Mouse (Mus musculus) liver, adult 2 months (tissue): Measurements from ENCODE around the gene Nedd4. TPM values are rescaled to one million over a fixed set of nuclear protein-coding genes. Genes with fewer than 3 reads are reported as not detected.
"Not testable (repeated sequence)": the region's sequence is repeated elsewhere in the genome, so short reads cannot be mapped to it uniquely, and the experiment has no call there.

Experiments used
- DNase-seq: peaks from one replicate; pipeline ENCODE4 v3.0.0-alpha.2; 2011; ENCODE audit warnings: low read depth, low spot score; ENCODE audit errors: extremely low read depth
- H3K27ac ChIP-seq: fragments of 200-500 bp; replicated peaks from 2 replicates; pipeline ENCODE4 v1.5.1; 2012; ENCODE audit warnings: low read depth, mild to moderate bottlenecking, control low read depth, inconsistent platforms, low read length; ENCODE audit not compliant: insufficient read depth
- H3K27me3 ChIP-seq: fragments of 200-500 bp; 2 replicates; pipeline ENCODE4 v1.6.1; 2012; ENCODE audit warnings: mild to moderate bottlenecking, moderate library complexity, low read length, inconsistent platforms; ENCODE audit not compliant: control insufficient read depth, insufficient read depth
- H3K36me3 ChIP-seq: fragments of 200-500 bp; 2 replicates; pipeline ENCODE4 v1.6.1; 2012; ENCODE audit warnings: low read length, inconsistent platforms; ENCODE audit not compliant: control insufficient read depth, insufficient read depth
- H3K4me1 ChIP-seq: fragments of 200-500 bp; 2 replicates; pipeline ENCODE4 v1.6.1; 2011; ENCODE audit warnings: low read length; ENCODE audit not compliant: control insufficient read depth, insufficient read depth
- H3K4me3 ChIP-seq: fragments of 200-500 bp; 2 replicates; pipeline ENCODE4 v1.5.1; 2011; ENCODE audit warnings: low read depth, mild to moderate bottlenecking, control low read depth, low read length, moderate library complexity; ENCODE audit not compliant: insufficient read depth
- H3K79me2 ChIP-seq: fragments of 200-500 bp; 2 replicates; pipeline ENCODE4 v1.6.1; 2012; ENCODE audit warnings: inconsistent platforms, mild to moderate bottlenecking, low read length, moderate library complexity; ENCODE audit not compliant: control insufficient read depth, insufficient read depth
- H3K9ac ChIP-seq: fragments of 200-500 bp; 2 replicates; pipeline ENCODE4 v1.6.1; 2012; ENCODE audit warnings: low read depth, mild to moderate bottlenecking, control low read depth, inconsistent platforms, low read length
- CTCF ChIP-seq: fragments of 200-500 bp; IDR thresholded peaks from 2 replicates; pipeline ENCODE4 v1.5.1; 2011; ENCODE audit warnings: low read depth, low read length, control low read depth
- POLR2A ChIP-seq: fragments of 200-500 bp; IDR thresholded peaks from 2 replicates; pipeline ENCODE4 v1.6.1; 2011; ENCODE audit warnings: low read length, control low read depth; ENCODE audit not compliant: insufficient read depth; ENCODE audit errors: extremely low read depth
- WGBS: fragments of 180-500 bp; shearing (Covaris S2); methylation state at CpG from one replicate; pipeline ENCODE4 v1.1.7; 2018; 5-methylcytosine and 5-hydroxymethylcytosine counted together
- polyA plus RNA-seq: library from polyadenylated mRNA; depleted of rRNA; stranded (reverse); fragments of >200 nt; gene quantifications from 2 replicates; pipeline ENCODE4 v1.2.3, GENCODE M21; 2012
- total RNA-seq: library from RNA; depleted of rRNA; stranded (reverse); fragments of >200 nt; gene quantifications from 2 replicates; pipeline ENCODE4 v1.2.3, GENCODE M21; 2014

The Nedd4 gene
- total and polyA plus RNA-seq, 2 experiments = 51.7 to 123 TPM

DNA sequence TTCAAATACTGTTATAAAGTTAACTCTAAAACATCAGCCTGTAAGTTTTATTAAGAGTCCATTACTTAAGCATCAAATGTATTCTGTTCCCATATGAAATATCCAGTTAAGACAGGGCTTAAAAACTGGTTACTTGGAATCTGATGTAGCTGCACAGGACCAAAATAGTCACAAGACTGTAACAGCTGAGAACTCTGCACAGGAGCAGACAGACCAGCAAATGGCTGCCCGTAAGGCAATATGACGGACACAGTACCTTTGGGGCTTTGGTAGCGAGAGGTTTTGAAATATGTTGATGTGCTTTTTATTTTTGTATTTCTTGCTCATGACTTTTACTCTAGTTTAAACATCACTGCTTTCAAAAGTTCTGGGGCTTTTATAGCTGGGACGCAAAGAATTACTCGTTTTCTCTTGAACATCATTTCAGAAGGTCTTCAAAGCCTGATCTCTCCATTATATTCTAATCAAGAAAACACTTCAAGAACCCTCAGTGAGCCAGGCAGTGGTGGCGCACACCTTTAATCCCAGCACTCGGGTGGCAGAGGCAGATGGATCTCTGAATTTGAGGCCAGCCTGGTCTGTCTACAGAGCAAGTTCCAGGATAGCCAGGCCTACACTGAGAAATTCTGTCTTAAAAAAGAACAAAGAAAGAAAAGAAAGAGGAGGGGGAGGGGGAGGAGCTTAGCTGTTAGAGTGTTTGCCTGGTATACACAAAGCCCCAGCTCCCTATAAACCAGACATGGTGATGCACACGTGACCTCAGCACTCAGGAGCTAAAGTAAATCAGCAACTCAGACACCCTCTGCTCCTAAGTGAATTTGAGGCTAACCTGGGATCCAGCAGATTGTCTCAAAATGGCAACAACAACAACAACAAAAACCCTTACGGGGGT lies 22.9 kb upstream of the Nedd4 start:
- peak overlapping the region; percentile 78 for H3K9ac ChIP-seq
- no peaks in the 10 kb centered on the region for H3K36me3 ChIP-seq
- peak overlapping the region; percentile 63 for H3K4me3 ChIP-seq
- H3K79me2 ChIP-seq = no peaks in the 10 kb centered on the region
- no peaks in the 10 kb centered on the region for H3K27me3 ChIP-seq
- H3K27ac ChIP-seq = peak overlapping the region; percentile 96
- no peak for TF ChIP-seq CTCF
- no peak for TF ChIP-seq POLR2A
- peak; percentile 66 for DNase-seq
- WGBS = 71% methylated on average over 9 of the region's 9 CpGs
- H3K4me1 ChIP-seq = peaks cover 8% of the 10 kb centered on the region

GRCm38 (mm10) chr9:72639843-72640621 lies 22.1 kb upstream of the Nedd4 start:
- H3K27me3 ChIP-seq = no peaks in the 10 kb centered on the region
- TF ChIP-seq CTCF (no peak), POLR2A (peak; percentile 81)
- no peaks in the 10 kb centered on the region for H3K79me2 ChIP-seq
- DNase-seq = peak; percentile 97
- 3% methylated on average over 27 of the region's 27 CpGs for WGBS
- no peaks in the 10 kb centered on the region for H3K36me3 ChIP-seq
- H3K4me1 ChIP-seq = peaks cover 8% of the 10 kb centered on the region
- peak overlapping the region; percentile 96 for H3K27ac ChIP-seq
- peak overlapping the region; percentile 63 for H3K4me3 ChIP-seq
- H3K9ac ChIP-seq = peak overlapping the region; percentile 78

GRCm38 (mm10) chr9:72640642-72641041 lies 21.5 kb upstream of the Nedd4 start:
- Histone ChIP-seq H3K4me1 (peaks cover 8% of the 10 kb centered on the region), H3K4me3 (no peak overlapping the region), H3K36me3 (no peaks in the 10 kb centered on the region), H3K79me2 (no peaks in the 10 kb centered on the region), H3K9ac (no peak overlapping the region; the same call in 1 of the 2 replicates), H3K27ac (peak overlapping the region; percentile 96), H3K27me3 (no peaks in the 10 kb centered on the region)
- 60% methylated on average over 7 of the region's 7 CpGs for WGBS
- TF ChIP-seq CTCF (no peak), POLR2A (no peak)
- no peak for DNase-seq

- 65% methylated on average over 6 of the region's 6 CpGs for WGBS
- H3K27me3 ChIP-seq = no peaks in the 10 kb centered on the region
- no peak for DNase-seq
Observed at GRCm38 (mm10) chr9:72641093-72641680, 21.0 kb upstream of the Nedd4 start.

DNA sequence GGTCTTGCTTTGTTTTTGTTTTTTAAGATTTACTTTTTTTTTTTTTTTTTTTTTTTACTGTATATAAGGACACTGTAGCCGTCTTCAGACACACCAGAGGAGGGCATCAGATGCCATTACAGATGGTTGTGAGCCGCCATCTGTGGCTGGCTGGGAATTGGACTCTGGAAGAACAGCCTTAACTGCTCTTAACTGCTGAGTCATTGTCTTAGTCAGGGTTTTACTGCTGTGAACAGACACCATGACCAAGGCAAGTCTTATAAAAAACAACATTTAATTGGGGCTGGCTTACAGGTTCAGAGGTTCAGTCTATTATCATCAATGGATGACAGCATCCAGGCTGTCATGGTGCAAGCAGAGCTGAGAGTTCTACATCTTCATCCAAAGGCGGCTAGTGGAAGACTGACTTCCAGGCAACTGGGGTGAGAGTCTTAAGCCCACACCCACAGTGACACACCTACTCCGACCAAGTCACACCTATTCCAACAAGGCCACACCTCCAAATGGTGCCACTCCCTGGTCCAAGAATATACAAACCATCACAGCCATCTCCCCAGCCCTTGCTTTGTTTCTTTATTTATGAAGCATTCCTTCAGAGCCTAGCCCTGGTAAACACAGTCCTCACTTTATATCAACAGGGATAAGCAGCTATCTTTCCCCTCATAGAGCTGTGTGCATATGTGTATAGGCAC lies 19.2 kb upstream of the Nedd4 start:
- H3K27me3 ChIP-seq, H3K4me1 ChIP-seq, H3K79me2 ChIP-seq, H3K9ac ChIP-seq, DNase-seq, H3K36me3 ChIP-seq, H3K4me3 ChIP-seq, H3K27ac ChIP-seq: not testable (repeated sequence)
- WGBS = 98% methylated on average over 4 of the region's 4 CpGs

More at GRCm38 (mm10) chr9:72641093-72641680, 21.0 kb upstream of the Nedd4 start:
- Histone ChIP-seq H3K27ac (peak overlapping the region; percentile 96), H3K36me3 (no peaks in the 10 kb centered on the region), H3K79me2 (no peaks in the 10 kb centered on the region), H3K4me1 (peaks cover 8% of the 10 kb centered on the region), H3K9ac (no peak overlapping the region), H3K4me3 (no peak overlapping the region)
- TF ChIP-seq POLR2A (no peak), CTCF (no peak)
